Mouse (Mus musculus): ENCODE results near the gene Rfx1.

Rfx1 gene

GRCm38 (mm10) chr8:84057827-84058226 lies 8.8 kb upstream of the Rfx1 start:
- in situ Hi-C loops (cut with MboI; ENCODE audit: unreplicated experiment in 2 of 2), result no loop called here

DNA sequence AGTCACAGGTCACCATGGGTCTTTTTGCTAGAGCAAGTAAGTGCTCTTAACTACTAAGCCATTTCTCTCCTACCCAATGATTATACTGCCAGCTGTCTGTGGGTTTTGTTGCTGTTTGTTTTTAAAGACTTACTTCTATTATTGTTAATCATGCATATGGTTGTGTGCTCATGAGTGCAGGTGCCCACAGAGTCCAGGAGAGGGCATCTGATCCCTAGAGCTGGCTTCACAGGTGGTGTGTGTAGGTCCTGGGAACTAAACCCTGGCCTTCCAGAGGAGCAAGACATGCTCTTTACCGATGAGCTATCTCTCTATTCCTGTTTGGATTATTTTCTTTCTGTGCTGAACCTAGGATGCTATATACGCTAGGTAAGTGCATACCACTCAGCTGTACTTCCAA lies 7.4 kb upstream of the Rfx1 start:
- in situ Hi-C loops (cut with MboI; ENCODE audit: unreplicated experiment in 2 of 2), result no loop called here

DNA sequence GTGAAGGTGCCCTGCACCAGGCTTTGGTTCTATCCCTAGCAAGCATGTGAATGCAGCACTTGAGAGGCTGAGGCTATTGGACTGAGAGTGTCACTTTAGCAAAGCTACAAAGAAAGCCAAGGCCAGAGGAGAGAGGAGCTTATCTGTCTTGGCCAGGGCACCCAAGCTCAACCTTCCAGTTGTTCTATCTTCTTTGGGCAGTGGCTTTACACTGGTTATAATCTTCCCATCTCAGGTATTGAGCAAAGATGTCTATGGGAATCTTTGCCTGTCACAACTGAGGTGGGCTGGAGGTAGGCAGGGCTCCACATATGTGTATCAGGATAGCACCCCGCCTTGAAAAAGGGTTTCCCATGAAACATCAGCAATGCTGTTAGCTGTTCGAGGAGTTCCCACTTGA lies 6.4 kb upstream of the Rfx1 start:
- in situ Hi-C loops (cut with MboI; ENCODE audit: unreplicated experiment in 2 of 2), result no loop called here

GRCm38 (mm10) chr8:84063861-84064610 lies 2.6 kb upstream of the Rfx1 start:
- in situ Hi-C loops (cut with MboI; ENCODE audit: unreplicated experiment in 2 of 2), result no loop called here

DNA sequence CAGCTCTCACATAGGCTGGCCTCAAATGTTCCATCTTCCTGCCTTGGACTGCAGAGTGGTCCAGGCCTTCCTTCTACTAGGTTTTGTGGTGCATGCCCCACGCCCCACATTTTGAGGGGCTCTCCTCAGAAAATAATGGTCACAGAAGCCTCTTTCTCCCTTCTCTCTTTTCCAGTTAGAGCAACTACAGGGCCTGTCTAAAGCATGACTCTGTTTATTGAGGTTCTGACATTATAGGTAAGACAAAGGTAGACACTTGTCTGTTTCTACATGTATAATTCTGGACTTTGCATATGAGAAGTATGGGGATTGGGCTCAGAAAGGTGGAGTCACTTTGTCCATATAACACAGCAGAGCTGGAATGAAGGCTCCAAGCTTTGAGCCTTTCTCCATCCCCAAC lies 1.6 kb upstream of the Rfx1 start, which contains the start of gene Gm10643:
Gene Gm10643, minus strand, starts transcription at position 101 of the 400 bp plus-strand sequence.
- in situ Hi-C loops (cut with MboI; ENCODE audit: unreplicated experiment in 2 of 2), result no loop called here

GRCm38 (mm10) chr8:84065457-84066072 lies 1.1 kb upstream of the Rfx1 start:
- in situ Hi-C loops (cut with MboI; ENCODE audit: unreplicated experiment in 2 of 2), result no loop called here

- in situ Hi-C loops (cut with MboI; ENCODE audit: unreplicated experiment in 2 of 2), result no loop called here
Observed at GRCm38 (mm10) chr8:84067047-84067573, 476 bp downstream of the Rfx1 start.

- in situ Hi-C loops (cut with MboI; ENCODE audit: unreplicated experiment in 2 of 2), result no loop called here
Observed at GRCm38 (mm10) chr8:84067911-84068310, 1.3 kb downstream of the Rfx1 start.

DNA sequence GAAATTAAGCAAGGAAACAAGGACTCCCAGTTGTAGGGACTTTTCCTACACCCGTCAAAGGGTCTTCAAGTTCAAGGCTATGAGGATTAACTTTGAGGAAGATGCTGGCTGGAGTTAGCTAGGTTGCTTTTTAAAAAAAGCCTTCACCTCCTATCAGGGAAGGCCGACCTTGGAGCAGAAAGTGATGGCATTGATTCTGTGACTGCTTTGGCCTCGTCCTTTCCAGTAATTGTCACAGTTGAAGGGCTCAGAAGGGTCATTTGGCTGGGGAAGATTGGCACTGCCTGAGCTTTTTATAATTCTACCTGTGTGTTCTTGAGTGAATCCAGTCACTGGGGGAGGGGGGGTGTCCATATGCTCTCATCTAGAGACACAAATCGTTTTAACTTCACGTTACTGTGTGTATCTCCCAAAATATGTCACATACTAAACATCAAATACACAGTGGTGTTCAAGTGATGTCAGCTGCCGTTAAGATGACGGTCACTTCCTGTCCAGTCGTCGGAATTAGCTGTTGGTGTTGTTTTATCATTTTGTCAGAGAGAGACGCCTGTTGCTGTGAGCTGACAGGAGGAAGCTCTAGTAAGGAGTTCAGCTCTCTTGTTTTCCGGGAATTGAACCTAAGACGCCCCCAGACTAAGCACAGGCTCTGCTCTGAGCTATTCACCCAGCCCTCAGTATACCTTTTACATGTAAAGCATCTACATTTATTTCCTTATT lies 1.8 kb downstream of the Rfx1 start:
- in situ Hi-C loops (cut with MboI; ENCODE audit: unreplicated experiment in 2 of 2), result no loop called here

GRCm38 (mm10) chr8:84069169-84069568 lies 2.5 kb downstream of the Rfx1 start:
- in situ Hi-C loops (cut with MboI; ENCODE audit: unreplicated experiment in 2 of 2), result no loop called here

- in situ Hi-C loops (cut with MboI; ENCODE audit: unreplicated experiment in 2 of 2), result no loop called here
Observed at GRCm38 (mm10) chr8:84069750-84070149, 3.1 kb downstream of the Rfx1 start.

DNA sequence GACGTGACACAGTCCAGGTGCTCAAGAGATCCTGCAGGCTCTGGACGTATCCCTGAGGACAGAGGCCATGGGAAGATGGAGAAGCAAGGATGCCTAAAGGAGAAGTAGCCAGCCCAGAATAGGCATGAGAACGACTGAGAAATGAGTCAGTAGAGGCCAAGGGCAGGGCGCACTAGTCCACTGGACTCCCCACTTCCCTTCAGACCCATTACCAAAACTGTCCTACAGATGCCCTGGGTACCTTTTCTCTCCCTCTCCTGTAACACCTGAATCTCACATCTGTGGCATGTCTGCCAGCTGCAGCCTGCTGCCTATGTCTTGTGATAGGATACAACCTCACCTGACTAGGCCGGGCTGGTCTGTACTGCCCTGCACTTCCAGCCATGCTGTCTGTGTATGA lies 3.6 kb downstream of the Rfx1 start:
- in situ Hi-C loops (cut with MboI; ENCODE audit: unreplicated experiment in 2 of 2), result no loop called here

DNA sequence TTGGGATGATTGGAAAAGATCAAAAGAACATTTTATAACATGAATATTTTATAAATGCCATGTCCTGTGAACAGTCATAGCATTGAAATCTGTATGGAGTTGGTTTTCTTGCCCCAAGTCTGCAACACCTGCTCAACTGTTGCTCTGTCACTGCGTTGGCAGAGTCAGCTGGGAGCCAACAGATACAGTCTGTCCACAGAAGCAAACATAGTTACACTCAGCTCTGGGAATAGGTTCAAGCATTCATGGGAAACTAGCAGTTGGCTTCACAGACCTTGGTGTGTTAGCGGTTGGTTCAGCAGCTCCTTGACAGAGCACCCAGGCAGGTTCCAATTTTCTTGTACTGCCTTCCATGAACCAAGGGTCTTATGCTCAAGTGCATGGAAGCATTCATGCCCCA lies 4.0 kb downstream of the Rfx1 start:
- in situ Hi-C loops (cut with MboI; ENCODE audit: unreplicated experiment in 2 of 2), result no loop called here

DNA sequence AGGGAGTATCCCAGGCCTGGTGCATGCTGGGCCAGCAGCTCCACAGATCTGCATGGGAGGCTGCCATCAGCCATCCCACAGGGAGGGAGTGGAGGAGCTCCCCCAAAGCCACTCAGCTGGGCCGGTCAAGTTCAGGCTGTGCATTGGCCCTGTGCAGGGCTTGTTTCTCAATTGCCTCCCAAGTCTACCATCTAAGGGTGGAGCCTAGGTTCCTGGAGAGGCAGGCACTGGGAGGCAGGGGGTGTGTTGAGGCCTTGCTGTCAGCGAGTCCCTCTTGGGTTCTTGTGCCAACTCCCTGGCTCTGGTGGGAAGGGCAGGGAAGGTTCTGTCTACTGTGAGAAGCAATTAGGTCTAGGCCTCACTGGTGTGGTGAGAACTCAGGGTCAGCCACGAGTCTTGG lies 5.3 kb downstream of the Rfx1 start:
- in situ Hi-C loops (cut with MboI; ENCODE audit: unreplicated experiment in 2 of 2), result no loop called here

GRCm38 (mm10) chr8:84072321-84072720 lies 5.7 kb downstream of the Rfx1 start:
- in situ Hi-C loops (cut with MboI; ENCODE audit: unreplicated experiment in 2 of 2), result no loop called here

GRCm38 (mm10) chr8:84073230-84073976 lies 6.8 kb downstream of the Rfx1 start:
- in situ Hi-C loops (cut with MboI; ENCODE audit: unreplicated experiment in 2 of 2), result no loop called here

- in situ Hi-C loops (cut with MboI; ENCODE audit: unreplicated experiment in 2 of 2), result no loop called here
Observed at GRCm38 (mm10) chr8:84076412-84076811, 9.8 kb downstream of the Rfx1 start.

GRCm38 (mm10) chr8:84076849-84077248 lies 10.2 kb downstream of the Rfx1 start:
- in situ Hi-C loops (cut with MboI; ENCODE audit: unreplicated experiment in 2 of 2), result no loop called here

GRCm38 (mm10) chr8:84079206-84079605 lies 12.6 kb downstream of the Rfx1 start:
- in situ Hi-C loops (cut with MboI; ENCODE audit: unreplicated experiment in 2 of 2), result no loop called here

GRCm38 (mm10) chr8:84083829-84084241 lies 17.2 kb downstream of the Rfx1 start:
- in situ Hi-C loops (cut with MboI; ENCODE audit: unreplicated experiment in 2 of 2), result no loop called here
